Mouse (Mus musculus): ENCODE data around the gene Syt2.

GRCm38 (mm10) chr1:134782797-134783196 is 136.3 kb downstream of the Syt2 start:
- TF ChIP-seq CTCF (IDR thresholded peaks at IDR 0.05; ENCODE audit: low read depth) (no peak), EP300 (IDR thresholded peaks at IDR 0.05; ENCODE audit: low read depth) (no peak)

Measured in liver, embryonic 14.5 days (tissue).